Mouse (Mus musculus) layer of hippocampus, adult 6 months (tissue): Measurements from ENCODE around the gene Cytip. TPM values are rescaled to one million over a fixed set of nuclear protein-coding genes. Genes with fewer than 3 reads are reported as not detected.

Experiments
- long read RNA-seq, 2 experiments: library from polyadenylated mRNA; unstranded; transcript quantifications; one replicate each; pipeline ENCODE4 v2.0.0; 2019 to 2020
- polyA plus RNA-seq: library from polyadenylated mRNA; unstranded; fragments of <200 nt; fragmentation: Nextera tagmentation; gene quantifications from 2 replicates; pipeline ENCODE4 v1.2.3, GENCODE M21; 2021

The Cytip gene
- 0.10 and 0.28 TPM in 2 replicates for polyA plus RNA-seq
- long read RNA-seq, experiment 1: 0 reads
- long read RNA-seq, experiment 2: 0 reads

DNA sequence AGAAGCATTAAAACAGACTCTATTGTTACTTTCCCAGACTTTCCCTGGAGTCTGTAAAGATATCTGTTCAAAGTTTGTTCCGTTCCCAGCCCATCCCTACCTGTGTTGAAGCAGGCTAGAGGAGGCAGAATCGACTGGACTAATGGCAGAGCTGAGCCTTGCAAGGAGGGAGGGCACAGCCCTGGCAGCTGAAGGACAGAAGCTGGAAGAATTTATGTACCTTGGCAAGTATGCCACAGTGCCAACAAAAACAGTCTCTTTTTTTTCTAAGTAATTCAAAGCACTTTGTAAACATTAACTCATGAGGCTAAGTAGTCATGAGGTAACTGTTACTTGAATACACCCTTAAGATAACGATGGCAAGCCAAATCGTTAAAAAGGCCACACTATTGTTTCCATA lies at the start of gene Cytip:
Gene Cytip, minus strand, starts transcription at position 187 of the 400 bp plus-strand sequence.

Other genes starting within 250 kb of the Cytip start
- 0.05 TPM in 2 replicates for gene Galnt5, start 197.6 kb downstream of the Cytip start, polyA plus RNA-seq
- 35.0 and 36.0 TPM in 2 replicates for gene Ermn, start 142.7 kb downstream of the Cytip start, polyA plus RNA-seq
- gene Acvr1c, start 162.4 kb upstream of the Cytip start, polyA plus RNA-seq: 4.3 and 6.2 TPM in 2 replicates